Mouse (Mus musculus) liver, adult 2 months (tissue): ENCODE measurements at regions not wholly inside any gene's neighbourhood (a gene's known extent, or its start where the extent isn't known, plus 50 kb on each side); places are given as distances from the start of the nearest gene placed in this dataset.

Source experiments
- DNase-seq: peaks from one replicate; pipeline ENCODE4 v3.0.0-alpha.2; 2011; ENCODE audit warnings: low read depth, low spot score; ENCODE audit errors: extremely low read depth
- H3K27ac ChIP-seq: fragments of 200-500 bp; replicated peaks from 2 replicates; pipeline ENCODE4 v1.5.1; 2012; ENCODE audit warnings: low read depth, mild to moderate bottlenecking, control low read depth, inconsistent platforms, low read length; ENCODE audit not compliant: insufficient read depth
- H3K27me3 ChIP-seq: fragments of 200-500 bp; 2 replicates; pipeline ENCODE4 v1.6.1; 2012; ENCODE audit warnings: mild to moderate bottlenecking, moderate library complexity, low read length, inconsistent platforms; ENCODE audit not compliant: control insufficient read depth, insufficient read depth
- H3K36me3 ChIP-seq: fragments of 200-500 bp; 2 replicates; pipeline ENCODE4 v1.6.1; 2012; ENCODE audit warnings: low read length, inconsistent platforms; ENCODE audit not compliant: control insufficient read depth, insufficient read depth
- H3K4me1 ChIP-seq: fragments of 200-500 bp; 2 replicates; pipeline ENCODE4 v1.6.1; 2011; ENCODE audit warnings: low read length; ENCODE audit not compliant: control insufficient read depth, insufficient read depth
- H3K4me3 ChIP-seq: fragments of 200-500 bp; 2 replicates; pipeline ENCODE4 v1.5.1; 2011; ENCODE audit warnings: low read depth, mild to moderate bottlenecking, control low read depth, low read length, moderate library complexity; ENCODE audit not compliant: insufficient read depth
- H3K79me2 ChIP-seq: fragments of 200-500 bp; 2 replicates; pipeline ENCODE4 v1.6.1; 2012; ENCODE audit warnings: inconsistent platforms, mild to moderate bottlenecking, low read length, moderate library complexity; ENCODE audit not compliant: control insufficient read depth, insufficient read depth
- H3K9ac ChIP-seq: fragments of 200-500 bp; 2 replicates; pipeline ENCODE4 v1.6.1; 2012; ENCODE audit warnings: low read depth, mild to moderate bottlenecking, control low read depth, inconsistent platforms, low read length
- CTCF ChIP-seq: fragments of 200-500 bp; IDR thresholded peaks from 2 replicates; pipeline ENCODE4 v1.5.1; 2011; ENCODE audit warnings: low read depth, low read length, control low read depth
- POLR2A ChIP-seq: fragments of 200-500 bp; IDR thresholded peaks from 2 replicates; pipeline ENCODE4 v1.6.1; 2011; ENCODE audit warnings: low read length, control low read depth; ENCODE audit not compliant: insufficient read depth; ENCODE audit errors: extremely low read depth
- WGBS: fragments of 180-500 bp; shearing (Covaris S2); methylation state at CpG from one replicate; pipeline ENCODE4 v1.1.7; 2018; 5-methylcytosine and 5-hydroxymethylcytosine counted together

DNA sequence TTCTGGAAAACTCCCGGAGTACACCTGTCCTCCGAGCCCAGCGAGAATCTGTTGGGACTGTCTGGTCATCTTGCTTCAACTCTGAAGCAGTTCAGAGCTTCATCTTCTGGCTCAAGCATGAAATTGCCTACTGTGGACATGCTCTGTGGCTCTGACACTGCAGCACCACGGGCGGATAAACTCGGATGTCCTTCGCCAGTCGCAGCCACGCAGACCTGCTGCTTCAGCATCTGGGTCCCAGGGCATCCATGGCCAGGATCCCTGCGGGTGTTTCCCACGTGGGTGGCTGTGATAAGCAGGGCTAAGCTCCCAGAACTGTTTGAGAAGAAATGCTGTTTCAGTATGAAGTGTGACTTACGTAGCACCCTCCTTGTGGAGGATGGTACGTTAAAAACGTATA lies 807.6 kb upstream of the Car8 start:
- Histone ChIP-seq H3K27me3 (no peaks in the 10 kb centered on the region), H3K36me3 (no peaks in the 10 kb centered on the region), H3K9ac (no peak overlapping the region), H3K4me3 (no peak overlapping the region), H3K4me1 (no peaks in the 10 kb centered on the region), H3K79me2 (no peaks in the 10 kb centered on the region), H3K27ac (no peak overlapping the region)
- 85% methylated on average over 14 of the region's 14 CpGs for WGBS
- TF ChIP-seq CTCF (no peak), POLR2A (no peak)
- no peak for DNase-seq

- peak; percentile 39 for DNase-seq
- Histone ChIP-seq H3K4me3 (no peak overlapping the region), H3K9ac (no peak overlapping the region), H3K27me3 (no peaks in the 10 kb centered on the region), H3K79me2 (no peaks in the 10 kb centered on the region), H3K36me3 (no peaks in the 10 kb centered on the region), H3K4me1 (no peaks in the 10 kb centered on the region), H3K27ac (no peak overlapping the region)
- WGBS: 73% methylated on average over 4 of the region's 4 CpGs
- TF ChIP-seq CTCF (no peak), POLR2A (no peak)
Measured at GRCm38 (mm10) chr4:9046030-9046429, 807.2 kb upstream of the Car8 start.

GRCm38 (mm10) chr4:9036005-9036404 lies 797.2 kb upstream of the Car8 start:
- 80% methylated on average over 4 of the region's 4 CpGs for WGBS

GRCm38 (mm10) chr4:9035350-9035749 lies 796.5 kb upstream of the Car8 start:
- no peak overlapping the region for H3K9ac ChIP-seq
- 84% methylated on average over 4 of the region's 4 CpGs for WGBS
- no peaks in the 10 kb centered on the region for H3K27me3 ChIP-seq
- no peak for TF ChIP-seq POLR2A
- no peak for TF ChIP-seq CTCF
- H3K4me1 ChIP-seq: no peaks in the 10 kb centered on the region
- H3K27ac ChIP-seq: no peak overlapping the region
- H3K36me3 ChIP-seq: no peaks in the 10 kb centered on the region
- H3K4me3 ChIP-seq: no peak overlapping the region
- H3K79me2 ChIP-seq: no peaks in the 10 kb centered on the region
- no peak for DNase-seq

More at GRCm38 (mm10) chr4:9036005-9036404, 797.2 kb upstream of the Car8 start:
- no peaks in the 10 kb centered on the region for H3K79me2 ChIP-seq
- H3K9ac ChIP-seq: no peak overlapping the region
- H3K4me1 ChIP-seq: no peaks in the 10 kb centered on the region
- H3K27ac ChIP-seq: no peak overlapping the region
- no peak for DNase-seq
- H3K4me3 ChIP-seq: no peak overlapping the region
- H3K36me3 ChIP-seq: no peaks in the 10 kb centered on the region
- no peaks in the 10 kb centered on the region for H3K27me3 ChIP-seq
- TF ChIP-seq POLR2A (no peak), CTCF (no peak)

- no peaks in the 10 kb centered on the region for H3K36me3 ChIP-seq
- no peaks in the 10 kb centered on the region for H3K4me1 ChIP-seq
- H3K27me3 ChIP-seq: no peaks in the 10 kb centered on the region
- no peaks in the 10 kb centered on the region for H3K79me2 ChIP-seq
- no peak for DNase-seq
- H3K27ac ChIP-seq: no peak overlapping the region
- WGBS: 58% methylated on average over 4 of the region's 4 CpGs
- no peak for TF ChIP-seq CTCF
- H3K9ac ChIP-seq: no peak overlapping the region
- H3K4me3 ChIP-seq: no peak overlapping the region
Measured at GRCm38 (mm10) chr4:9034280-9034679, 795.4 kb upstream of the Car8 start.

- TF ChIP-seq POLR2A: no peak
- no peak for TF ChIP-seq CTCF
- Histone ChIP-seq H3K27ac (no peak overlapping the region), H3K9ac (no peak overlapping the region), H3K36me3 (no peaks in the 10 kb centered on the region), H3K27me3 (no peaks in the 10 kb centered on the region), H3K4me1 (peaks cover 3% of the 10 kb centered on the region), H3K79me2 (no peaks in the 10 kb centered on the region), H3K4me3 (no peak overlapping the region)
- 95% methylated on average over 6 of the region's 6 CpGs for WGBS
- DNase-seq: no peak
Measured at GRCm38 (mm10) chr4:9033106-9033642, 794.3 kb upstream of the Car8 start.
